Mouse (Mus musculus) neural tube, embryonic 15.5 days (tissue): ENCODE results near the gene Eif3m. TPM values are rescaled to one million over a fixed set of nuclear protein-coding genes. Genes with fewer than 3 reads are reported as not detected.

Source experiments
- ATAC-seq: fragments of 200-750 bp; cut with Nextera tagmentation; 2 replicates; pipeline ENCODE4 v1.8.0; 2017; ENCODE audit warnings: mild to moderate bottlenecking, moderate TSS enrichment, moderate library complexity; ENCODE audit not compliant: low FRiP score
- H3K27ac ChIP-seq: fragments of 300-500 bp; sonication (generic); replicated peaks from 2 replicates; pipeline ENCODE4 v1.5.1; 2015; ENCODE audit warnings: mild to moderate bottlenecking, inconsistent platforms
- H3K27me3 ChIP-seq: fragments of 300-500 bp; sonication (generic); replicated peaks from 2 replicates; pipeline ENCODE4 v1.6.1; 2015; ENCODE audit warnings: inconsistent platforms
- H3K36me3 ChIP-seq: fragments of 300-500 bp; sonication (generic); 2 replicates; pipeline ENCODE4 v1.6.1; 2015; ENCODE audit warnings: inconsistent platforms
- H3K4me1 ChIP-seq: fragments of 300-500 bp; sonication (generic); 2 replicates; pipeline ENCODE4 v1.6.1; 2015; ENCODE audit warnings: inconsistent platforms
- H3K4me2 ChIP-seq: fragments of 300-500 bp; sonication (generic); 2 replicates; pipeline ENCODE4 v1.6.1; 2015; ENCODE audit warnings: inconsistent platforms, mild to moderate bottlenecking, moderate library complexity
- H3K4me3 ChIP-seq: fragments of 300-500 bp; sonication (generic); replicated peaks from 2 replicates; pipeline ENCODE4 v1.5.1; 2015; ENCODE audit warnings: mild to moderate bottlenecking, inconsistent platforms
- H3K9ac ChIP-seq: fragments of 300-500 bp; sonication (generic); replicated peaks from 2 replicates; pipeline ENCODE4 v1.6.1; 2015; ENCODE audit warnings: mild to moderate bottlenecking, inconsistent platforms
- H3K9me3 ChIP-seq: fragments of 300-500 bp; sonication (generic); replicated peaks from 2 replicates; pipeline ENCODE4 v1.6.1; 2016; ENCODE audit warnings: inconsistent platforms
- WGBS: fragments of 180-500 bp; shearing (Covaris S2); methylation state at CpG from one replicate; pipeline ENCODE4 v1.1.7; 2015; ENCODE audit warnings: mixed read lengths; 5-methylcytosine and 5-hydroxymethylcytosine counted together
- polyA plus RNA-seq: library from polyadenylated mRNA; unstranded; fragments of >200 nt; fragmentation: Nextera tagmentation; extraction: Ambion mirVana; gene quantifications from 2 replicates; pipeline ENCODE4 v1.2.1, GENCODE M21; 2015

Gene Eif3m
- polyA plus RNA-seq, 1 experiment from 2014 or later = 167 TPM

GRCm38 (mm10) chr2:104996201-104996600 is 20.7 kb downstream of the Eif3m start:
- ATAC-seq = no peak

GRCm38 (mm10) chr2:104994436-104994835 is 22.4 kb downstream of the Eif3m start:
- Histone ChIP-seq H3K27ac (no peak overlapping the region), H3K4me2 (no peak overlapping the region), H3K9me3 (no peaks in the 10 kb centered on the region), H3K9ac (no peak overlapping the region), H3K27me3 (no peaks in the 10 kb centered on the region), H3K36me3 (peaks cover 10% of the 10 kb centered on the region), H3K4me1 (no peaks in the 10 kb centered on the region), H3K4me3 (no peak overlapping the region)
- ATAC-seq = peak; percentile 53; the same call in 1 of the 2 replicates
- 27% methylated on average over 2 of the region's 2 CpGs for WGBS

More at GRCm38 (mm10) chr2:104996201-104996600, 20.7 kb downstream of the Eif3m start:
- no peaks in the 10 kb centered on the region for H3K27me3 ChIP-seq
- H3K4me2 ChIP-seq = no peak overlapping the region
- no peak overlapping the region for H3K4me3 ChIP-seq
- no peaks in the 10 kb centered on the region for H3K9me3 ChIP-seq
- H3K27ac ChIP-seq = no peak overlapping the region
- H3K36me3 ChIP-seq = peaks cover 10% of the 10 kb centered on the region
- no peaks in the 10 kb centered on the region for H3K4me1 ChIP-seq
- WGBS = 90% methylated on average over 3 of the region's 3 CpGs
- no peak overlapping the region for H3K9ac ChIP-seq

GRCm38 (mm10) chr2:104988974-104989373 is 27.9 kb downstream of the Eif3m start:
- H3K27me3 ChIP-seq = no peaks in the 10 kb centered on the region
- H3K9me3 ChIP-seq = no peaks in the 10 kb centered on the region
- H3K4me1 ChIP-seq = no peaks in the 10 kb centered on the region
- WGBS = 90% methylated on average over 1 of the region's 1 CpGs
- H3K36me3 ChIP-seq = no peaks in the 10 kb centered on the region
- no peak overlapping the region for H3K4me2 ChIP-seq
- ATAC-seq = no peak
- H3K9ac ChIP-seq = no peak overlapping the region
- no peak overlapping the region for H3K4me3 ChIP-seq
- H3K27ac ChIP-seq = no peak overlapping the region

- Histone ChIP-seq H3K9ac (no peak overlapping the region), H3K4me3 (no peak overlapping the region), H3K27ac (no peak overlapping the region), H3K4me1 (no peaks in the 10 kb centered on the region), H3K9me3 (no peaks in the 10 kb centered on the region), H3K27me3 (no peaks in the 10 kb centered on the region), H3K36me3 (no peaks in the 10 kb centered on the region), H3K4me2 (no peak overlapping the region)
- 74% methylated on average over 3 of the region's 3 CpGs for WGBS
- ATAC-seq = no peak
These were observed 31.1 kb downstream of the Eif3m start for GRCm38 (mm10) chr2:104985796-104986195.

GRCm38 (mm10) chr2:104981712-104982111 is 35.2 kb downstream of the Eif3m start:
- no peaks in the 10 kb centered on the region for H3K9me3 ChIP-seq
- ATAC-seq = no peak
- H3K4me3 ChIP-seq = no peak overlapping the region
- H3K4me1 ChIP-seq = no peaks in the 10 kb centered on the region
- 4% methylated on average over 2 of the region's 2 CpGs for WGBS
- no peak overlapping the region for H3K27ac ChIP-seq
- no peaks in the 10 kb centered on the region for H3K36me3 ChIP-seq
- H3K9ac ChIP-seq = no peak overlapping the region
- no peaks in the 10 kb centered on the region for H3K27me3 ChIP-seq
- H3K4me2 ChIP-seq = no peak overlapping the region

- Histone ChIP-seq H3K4me3 (no peak overlapping the region), H3K4me1 (no peaks in the 10 kb centered on the region), H3K27me3 (no peaks in the 10 kb centered on the region), H3K36me3 (no peaks in the 10 kb centered on the region), H3K4me2 (no peak overlapping the region), H3K9ac (no peak overlapping the region), H3K27ac (no peak overlapping the region), H3K9me3 (no peaks in the 10 kb centered on the region)
- ATAC-seq = no peak
- WGBS = 5% methylated on average over 1 of the region's 1 CpGs
These were observed 52.4 kb downstream of the Eif3m start for GRCm38 (mm10) chr2:104964492-104964891.

Other genes starting within 250 kb of the Eif3m start
- 4.9 and 6.0 TPM in 2 replicates for gene Qser1, start 200.3 kb downstream of the Eif3m start, polyA plus RNA-seq
- gene Prrg4, start 167.2 kb downstream of the Eif3m start, polyA plus RNA-seq = 0.93 and 1.6 TPM in 2 replicates
- 6.7 and 7.9 TPM in 2 replicates for gene Ccdc73, start 149.3 kb downstream of the Eif3m start, polyA plus RNA-seq
- not detected in 2 replicates for gene Gm11060, start 74.9 kb upstream of the Eif3m start, polyA plus RNA-seq
- 2.6 and 4.5 TPM in 2 replicates for gene Wt1, start 109.4 kb upstream of the Eif3m start, polyA plus RNA-seq
- gene Them7, start 207.2 kb upstream of the Eif3m start, polyA plus RNA-seq = 0.14 and 0.34 TPM in 2 replicates